In genomic region chr4:57120563-57120962, GRCm38 (mm10) we compare ENCODE assay signal across 11 mouse cellular contexts. TPM values are rescaled to one million over a fixed set of nuclear protein-coding genes. Genes with fewer than 3 reads are reported as not detected.
DNase-seq lines count a peak whose midpoint lies in the region; ATAC-seq and TF ChIP-seq lines count a peak whose summit lies in the region.
"Had no signal": no experiment of that assay in that cellular context is flagged by ENCODE, and none has a peak within 500 bp of the region (broad histone marks: within the 10 kb centered on the region; RNA-seq: fewer than 3 reads in every experiment).

No protein-coding gene starts in this region.

- H3K27ac ChIP-seq in forebrain, postnatal 0 days (ENCODE audit: low read depth, low read length): no peak overlapping the region
- H3K27ac ChIP-seq in forebrain, embryonic 13.5 days: no peak overlapping the region
- H3K27ac ChIP-seq: liver, embryonic 13.5 days had no signal

- H3K4me1 ChIP-seq in forebrain, postnatal 0 days (ENCODE audit: insufficient read depth): no peaks in the 10 kb centered on the region
- H3K4me1 ChIP-seq in forebrain, embryonic 13.5 days: no peaks in the 10 kb centered on the region

- no peaks in the 10 kb centered on the region for H3K36me3 ChIP-seq in forebrain, postnatal 0 days (ENCODE audit: insufficient read depth)
- H3K36me3 ChIP-seq in forebrain, embryonic 13.5 days (ENCODE audit: poor library complexity, severe bottlenecking): no peaks in the 10 kb centered on the region
- H3K36me3 ChIP-seq: G1E; liver, embryonic 13.5 days had no signal

- peak; percentile 33; the same call in 1 of the 2 replicates for TF ChIP-seq CTCF in forebrain, postnatal 0 days (IDR thresholded peaks at IDR 0.05; ENCODE audit: low read depth)

- DNase-seq in forebrain, postnatal 0 days: peak; percentile 24
- peak; percentile 48 for DNase-seq in 3T3-L1 (ENCODE audit: low read depth, low spot score)
- peak; percentile 59 for DNase-seq in embryo, embryonic 11 days
- DNase-seq in kidney, postnatal 25 days: peak; percentile 64
- no peak for DNase-seq in spleen, postnatal 14 days (ENCODE audit: low spot score in 2 of 2)
- DNase-seq in cerebellum, adult 18-20 months: no peak
- no peak for DNase-seq in thymus, postnatal 10 days (ENCODE audit: low spot score in 2 of 2)
- DNase-seq: liver, embryonic 13.5 days had no signal

- H3K4me2 ChIP-seq in forebrain, postnatal 0 days (ENCODE audit: low read depth): no peak overlapping the region
- H3K4me2 ChIP-seq in forebrain, embryonic 13.5 days: no peak overlapping the region
- H3K4me2 ChIP-seq: liver, embryonic 13.5 days had no signal

- H3K4me3 ChIP-seq in forebrain, postnatal 0 days (ENCODE audit: low read depth, low read length): no peak overlapping the region
- H3K4me3 ChIP-seq in forebrain, embryonic 13.5 days: no peak overlapping the region
- H3K4me3 ChIP-seq: erythroblast, embryonic 14.5 days; liver, embryonic 13.5 days had no signal

- ATAC-seq in forebrain, postnatal 0 days: 0 out of 2 replicates have a peak, but pooled peaks have one; percentile 38
- ATAC-seq in forebrain, embryonic 13.5 days: no peak

- WGBS in forebrain, postnatal 0 days: 49% methylated on average over 2 of the region's 2 CpGs
- 56% methylated on average over 2 of the region's 2 CpGs for WGBS in forebrain, embryonic 13.5 days

- no peaks in the 10 kb centered on the region for H3K9me3 ChIP-seq in forebrain, postnatal 0 days (ENCODE audit: low read length)
- H3K9me3 ChIP-seq in forebrain, embryonic 13.5 days (replicated peaks): no peaks in the 10 kb centered on the region
- H3K9me3 ChIP-seq: liver, embryonic 13.5 days had no signal

- no peaks in the 10 kb centered on the region for H3K27me3 ChIP-seq in forebrain, postnatal 0 days (ENCODE audit: insufficient read depth, low read length)
- no peaks in the 10 kb centered on the region for H3K27me3 ChIP-seq in forebrain, embryonic 13.5 days

- H3K9ac ChIP-seq in forebrain, postnatal 0 days: no peak overlapping the region
- no peak overlapping the region for H3K9ac ChIP-seq in forebrain, embryonic 13.5 days
- H3K9ac ChIP-seq: liver, embryonic 13.5 days had no signal

RNA-seq across cellular contexts. Expression of gene Epb41l4b, which starts 22.7 kb away (rescaled TPM):
- 4.2 and 6.2 TPM in 2 replicates for total RNA-seq in forebrain, postnatal 0 days (2014; rRNA removed)
- 0.96 and 1.8 TPM in 2 replicates for polyA plus RNA-seq in forebrain, postnatal 0 days (2015; fragmentation: Nextera tagmentation; extraction: Ambion mirVana)
- polyA plus RNA-seq in forebrain, embryonic 13.5 days (2015; fragmentation: Nextera tagmentation; extraction: Ambion mirVana): 0.56 and 0.67 TPM in 2 replicates
- polyA plus RNA-seq: G1E had no signal

Comparison
In these comparisons a context has a peak if more than half of its experiments do, and no peak if none do; other contexts are left out.
1. DNase-seq: peak in forebrain, postnatal 0 days (single experiment), 3T3-L1 (single experiment), embryo, embryonic 11 days (single experiment) and kidney, postnatal 25 days (2 of 2); none in spleen, postnatal 14 days (0 of 2), cerebellum, adult 18-20 months (0 of 2) and thymus, postnatal 10 days (0 of 2).